Mouse (Mus musculus) cerebellum, adult 2 months (tissue): ENCODE data around the gene Dus2. TPM values are rescaled to one million over a fixed set of nuclear protein-coding genes. Genes with fewer than 3 reads are reported as not detected.
A peak's percentile ranks its signal among the peaks of the same experiment; 100 is the strongest.
"Not testable (repeated sequence)": the region's sequence is repeated elsewhere in the genome, so short reads cannot be mapped to it uniquely, and the experiment has no call there.

Experiments
- DNase-seq, 2 experiments: peaks; one replicate each; pipeline ENCODE4 v3.0.0; 2021
- H3K27ac ChIP-seq: fragments of 200-500 bp; 2 replicates; pipeline ENCODE4 v1.5.1; 2012; ENCODE audit warnings: low read length, control low read depth, inconsistent platforms; ENCODE audit not compliant: insufficient read depth
- H3K27me3 ChIP-seq: fragments of 200-500 bp; 2 replicates; pipeline ENCODE4 v1.6.1; 2012; ENCODE audit warnings: inconsistent platforms, mild to moderate bottlenecking, low read length, moderate library complexity; ENCODE audit not compliant: control insufficient read depth, insufficient read depth
- H3K4me1 ChIP-seq: fragments of 200-500 bp; 2 replicates; pipeline ENCODE4 v1.6.1; 2011; ENCODE audit warnings: low read length; ENCODE audit not compliant: control insufficient read depth, insufficient read depth
- H3K4me3 ChIP-seq: fragments of 200-500 bp; replicated peaks from 2 replicates; pipeline ENCODE3; 2011; ENCODE audit warnings: mild to moderate bottlenecking, low read depth, low read length, control low read depth; ENCODE audit not compliant: insufficient read depth
- CTCF ChIP-seq: fragments of 200-500 bp; IDR thresholded peaks from 2 replicates; pipeline ENCODE4 v1.5.1; 2011; ENCODE audit warnings: low read depth, mild to moderate bottlenecking, control low read depth, low read length, moderate library complexity, borderline replicate concordance; ENCODE audit not compliant: insufficient read depth
- POLR2A ChIP-seq: fragments of 200-500 bp; IDR thresholded peaks from 2 replicates; pipeline ENCODE4 v1.6.1; 2011; ENCODE audit warnings: low read length, control low read depth, borderline replicate concordance; ENCODE audit not compliant: insufficient read depth
- WGBS: fragments of 180-500 bp; shearing (Covaris S2); methylation state at CpG from one replicate; pipeline ENCODE4 v1.1.7; 2018; 5-methylcytosine and 5-hydroxymethylcytosine counted together
- polyA plus RNA-seq: library from polyadenylated mRNA; depleted of rRNA; stranded (reverse); fragments of >200 nt; gene quantifications from 2 replicates; pipeline ENCODE4 v1.2.3, GENCODE M21; 2012

Dus2 gene
- polyA plus RNA-seq, 1 experiment = 34.1 TPM

GRCm38 (mm10) chr8:106010748-106011642 lies 19.9 kb downstream of the Dus2 start:
- 1% methylated on average over 74 of the region's 74 CpGs for WGBS
- peak; percentile 94 to 96 for DNase-seq
- H3K27me3 ChIP-seq = no peaks in the 10 kb centered on the region
- H3K4me1 ChIP-seq = peaks cover 8% of the 10 kb centered on the region
- TF ChIP-seq POLR2A (peak; percentile 79), CTCF (no peak)
- peak overlapping the region; percentile 31 for H3K27ac ChIP-seq
- peak overlapping the region; percentile 78 for H3K4me3 ChIP-seq

- H3K27ac ChIP-seq = peak within 1 kb of the TSS; percentile 31
- no peak for DNase-seq
- H3K27me3 ChIP-seq = no peaks in the 10 kb centered on the region
- WGBS = under 1% methylated on average over 6 of the region's 6 CpGs
- TF ChIP-seq CTCF = no peak
- H3K4me1 ChIP-seq = peaks cover 8% of the 10 kb centered on the region
- peak within 1 kb of the TSS; percentile 78 for H3K4me3 ChIP-seq
Measured at GRCm38 (mm10) chr8:106011643-106011986, 20.5 kb downstream of the Dus2 start, which contains the start of gene Ddx28. Ddx28 (minus strand) TSS chr8:106011882.

GRCm38 (mm10) chr8:106012203-106012602 lies 21.1 kb downstream of the Dus2 start:
- not testable (repeated sequence) for H3K4me3 ChIP-seq, H3K27me3 ChIP-seq, H3K4me1 ChIP-seq, H3K27ac ChIP-seq, DNase-seq
- 77% methylated on average over 8 of the region's 8 CpGs for WGBS

- H3K4me1 ChIP-seq = no peaks in the 10 kb centered on the region
- TF ChIP-seq CTCF (no peak), POLR2A (no peak)
- no peak overlapping the region for H3K4me3 ChIP-seq
- H3K27me3 ChIP-seq = no peaks in the 10 kb centered on the region
- WGBS = 94% methylated on average over 6 of the region's 6 CpGs
- DNase-seq = no peak
- H3K27ac ChIP-seq = no peak overlapping the region
Measured at GRCm38 (mm10) chr8:106016284-106016683, 25.1 kb downstream of the Dus2 start.

- Histone ChIP-seq H3K27ac (no peak overlapping the region), H3K27me3 (no peaks in the 10 kb centered on the region), H3K4me3 (no peak overlapping the region), H3K4me1 (no peaks in the 10 kb centered on the region)
- DNase-seq = no peak
- WGBS = 94% methylated on average over 7 of the region's 7 CpGs
- TF ChIP-seq CTCF (no peak), POLR2A (no peak)
Measured at GRCm38 (mm10) chr8:106017130-106017529, 26.0 kb downstream of the Dus2 start.

GRCm38 (mm10) chr8:106018039-106018438 lies 26.9 kb downstream of the Dus2 start:
- Histone ChIP-seq H3K27me3 (no peaks in the 10 kb centered on the region), H3K4me1 (no peaks in the 10 kb centered on the region), H3K4me3 (no peak overlapping the region), H3K27ac (no peak overlapping the region)
- TF ChIP-seq CTCF (no peak), POLR2A (no peak)
- 90% methylated on average over 3 of the region's 3 CpGs for WGBS
- DNase-seq = no peak

- DNase-seq = peak; percentile 79 to 86
- no peak overlapping the region for H3K4me3 ChIP-seq
- no peak overlapping the region for H3K27ac ChIP-seq
- H3K4me1 ChIP-seq = no peaks in the 10 kb centered on the region
- TF ChIP-seq CTCF (peak; percentile 99), POLR2A (no peak)
- no peaks in the 10 kb centered on the region for H3K27me3 ChIP-seq
Measured at GRCm38 (mm10) chr8:106022483-106022882, 31.3 kb downstream of the Dus2 start.

GRCm38 (mm10) chr8:106038721-106039120 lies 47.6 kb downstream of the Dus2 start:
- Histone ChIP-seq H3K4me3 (no peak overlapping the region), H3K27me3 (no peaks in the 10 kb centered on the region), H3K27ac (no peak overlapping the region), H3K4me1 (no peaks in the 10 kb centered on the region)
- DNase-seq = no peak
- TF ChIP-seq CTCF = no peak
- no peak for TF ChIP-seq POLR2A
- 90% methylated on average over 10 of the region's 10 CpGs for WGBS
